Mouse (Mus musculus) embryonic fibroblast, embryonic 13.5 days (primary cell): ENCODE measurements around the gene Pcyt2.

Experiments
- CTCF ChIP-seq: IDR thresholded peaks from 2 replicates; pipeline ENCODE4 v1.5.1; 2011; ENCODE audit warnings: mild to moderate bottlenecking, control low read depth, low read length, moderate library complexity, borderline replicate concordance; ENCODE audit not compliant: insufficient read depth
- POLR2A ChIP-seq: IDR thresholded peaks from 2 replicates; pipeline ENCODE4 v1.6.1; 2011; ENCODE audit warnings: low read depth, mild to moderate bottlenecking, control low read depth, low read length, moderate library complexity

GRCm38 (mm10) chr11:120609250-120609649 is 8.5 kb downstream of the Pcyt2 start:
- TF ChIP-seq POLR2A, result no peak
- no peak for TF ChIP-seq CTCF
